ENCODE assay signal across 8 mouse cellular contexts in genomic region chr12:35046310-35046998, GRCm38 (mm10). TPM values are rescaled to one million over a fixed set of nuclear protein-coding genes. Genes with fewer than 3 reads are reported as not detected.
DNase-seq lines count a peak whose midpoint lies in the region; ATAC-seq and TF ChIP-seq lines count a peak whose summit lies in the region.

No protein-coding gene starts in this region.

- peak overlapping the region; percentile 85 for H3K4me2 ChIP-seq in heart, embryonic 13.5 days
- peak overlapping the region; percentile 32; the same call in 1 of the 2 replicates for H3K4me2 ChIP-seq in CH12.LX (ENCODE audit: insufficient read depth, low read depth, poor library complexity, severe bottlenecking)
- H3K4me2 ChIP-seq in embryonic facial prominence, embryonic 11.5 days (ENCODE audit: low read depth, low read length), result peak overlapping the region; percentile 80
- peak overlapping the region; percentile 76 for H3K4me2 ChIP-seq in intestine, postnatal 0 days (replicated peaks; ENCODE audit: low read depth)
- H3K4me2 ChIP-seq in midbrain, postnatal 0 days (ENCODE audit: low read depth, low read length, poor library complexity, severe bottlenecking), result peak overlapping the region; percentile 60

- no peaks in the 10 kb centered on the region for H3K9me3 ChIP-seq in heart, embryonic 13.5 days
- no peaks in the 10 kb centered on the region for H3K9me3 ChIP-seq in CH12.LX (replicated peaks; ENCODE audit: low read length)
- no peaks in the 10 kb centered on the region for H3K9me3 ChIP-seq in embryonic facial prominence, embryonic 11.5 days (replicated peaks; ENCODE audit: control insufficient read depth, low read length)
- no peaks in the 10 kb centered on the region for H3K9me3 ChIP-seq in intestine, postnatal 0 days (ENCODE audit: control insufficient read depth)
- H3K9me3 ChIP-seq in midbrain, postnatal 0 days (ENCODE audit: low read length), result no peaks in the 10 kb centered on the region

- peak overlapping the region; percentile 98 for H3K9ac ChIP-seq in heart, embryonic 13.5 days
- H3K9ac ChIP-seq in CH12.LX (ENCODE audit: insufficient read depth, low read depth), result peak overlapping the region; percentile 85
- peak overlapping the region; percentile 88 for H3K9ac ChIP-seq in embryonic facial prominence, embryonic 11.5 days (replicated peaks; ENCODE audit: low read length)
- H3K9ac ChIP-seq in intestine, postnatal 0 days (ENCODE audit: low read depth, low read length), result peak overlapping the region; percentile 85
- H3K9ac ChIP-seq in midbrain, postnatal 0 days (replicated peaks; ENCODE audit: low read length, poor library complexity, severe bottlenecking), result peak overlapping the region; percentile 88

- H3K27me3 ChIP-seq in heart, embryonic 13.5 days (replicated peaks), result no peaks in the 10 kb centered on the region
- H3K27me3 ChIP-seq in CH12.LX (replicated peaks), result no peaks in the 10 kb centered on the region
- no peaks in the 10 kb centered on the region for H3K27me3 ChIP-seq in embryonic facial prominence, embryonic 11.5 days (ENCODE audit: control insufficient read depth, insufficient read depth, low read length)
- no peaks in the 10 kb centered on the region for H3K27me3 ChIP-seq in intestine, postnatal 0 days (replicated peaks; ENCODE audit: control insufficient read depth, insufficient read depth, low read length)
- no peaks in the 10 kb centered on the region for H3K27me3 ChIP-seq in midbrain, postnatal 0 days (ENCODE audit: insufficient read depth, low read length)

- no peak for TF ChIP-seq EP300 in CH12.LX (IDR thresholded peaks at IDR 0.05; ENCODE audit: low read length)

- WGBS in heart, embryonic 13.5 days, result under 1% methylated on average over 36 of the region's 36 CpGs
- WGBS in embryonic facial prominence, embryonic 11.5 days, result under 1% methylated on average over 35 of the region's 36 CpGs
- WGBS in intestine, postnatal 0 days, result under 1% methylated on average over 36 of the region's 36 CpGs
- under 1% methylated on average over 36 of the region's 36 CpGs for WGBS in midbrain, postnatal 0 days

- dilution Hi-C loops in CH12.LX (cut with MboI; ENCODE audit: extremely low pct_ligation_motif_present, extremely low pct_unique_long_range_greater_than_20kb, low sequenced_read_pairs), result no loop called here

- H3K27ac ChIP-seq in heart, embryonic 13.5 days (replicated peaks), result peak overlapping the region; percentile 97
- H3K27ac ChIP-seq in CH12.LX (ENCODE audit: insufficient read depth, low read depth), result peak overlapping the region; percentile 53
- peak overlapping the region; percentile 60 for H3K27ac ChIP-seq in embryonic facial prominence, embryonic 11.5 days (replicated peaks; ENCODE audit: low read depth, low read length)
- H3K27ac ChIP-seq in intestine, postnatal 0 days (ENCODE audit: low read depth, low read length), result peak overlapping the region; percentile 97
- peak overlapping the region; percentile 97 for H3K27ac ChIP-seq in midbrain, postnatal 0 days (ENCODE audit: low read depth, low read length)

- TF ChIP-seq RAD21 in CH12.LX (IDR thresholded peaks at IDR 0.05; ENCODE audit: low read depth, low read length), result no peak

- no peaks in the 10 kb centered on the region for H3K36me3 ChIP-seq in heart, embryonic 13.5 days
- no peaks in the 10 kb centered on the region for H3K36me3 ChIP-seq in CH12.LX (replicated peaks in 1 of 2; ENCODE audit: control insufficient read depth in 1 of 2, insufficient read depth in 1 of 2, low read length in 1 of 2)
- no peaks in the 10 kb centered on the region for H3K36me3 ChIP-seq in embryonic facial prominence, embryonic 11.5 days (replicated peaks; ENCODE audit: control insufficient read depth, insufficient read depth, low read depth, low read length)
- no peaks in the 10 kb centered on the region for H3K36me3 ChIP-seq in intestine, postnatal 0 days (ENCODE audit: control insufficient read depth, insufficient read depth)
- H3K36me3 ChIP-seq in midbrain, postnatal 0 days (ENCODE audit: insufficient read depth, low read length), result no peaks in the 10 kb centered on the region

- peak; percentile 47 for ATAC-seq in heart, embryonic 13.5 days (ENCODE audit: extremely low read depth, insufficient number of reproducible peaks, low FRiP score, low TSS enrichment)
- ATAC-seq in embryonic facial prominence, embryonic 11.5 days (replicated peaks; ENCODE audit: insufficient number of reproducible peaks, low FRiP score, low TSS enrichment, low read depth), result peak; percentile 82
- peak; percentile 68 for ATAC-seq in intestine, postnatal 0 days
- peak; percentile 71 for ATAC-seq in midbrain, postnatal 0 days (ENCODE audit: low FRiP score)

- no peak for DNase-seq in heart, adult 11 months
- DNase-seq in CH12.LX (ENCODE audit: extremely low read depth), result peak; percentile 72
- peak; percentile 69 for DNase-seq in embryonic facial prominence, embryonic 11.5 days (ENCODE audit: low spot score)
- peak; percentile 41 for DNase-seq in midbrain, postnatal 0 days (ENCODE audit: low spot score)
- DNase-seq in cerebellum, postnatal 25 days, result no peak
- no peak for DNase-seq in spleen, postnatal 10 days (ENCODE audit: low spot score in 2 of 2)

- H3K4me1 ChIP-seq in heart, embryonic 13.5 days, result peaks cover 41% of the 10 kb centered on the region
- peaks cover 7 to 28% of the 10 kb centered on the region in 2 experiments for H3K4me1 ChIP-seq in CH12.LX (ENCODE audit: control insufficient read depth in 1 of 2, insufficient read depth in 2 of 2)
- no peaks in the 10 kb centered on the region for H3K4me1 ChIP-seq in embryonic facial prominence, embryonic 11.5 days (ENCODE audit: control insufficient read depth, insufficient read depth, low read length)
- no peaks in the 10 kb centered on the region; the same call in none of the 2 replicates for H3K4me1 ChIP-seq in intestine, postnatal 0 days (replicated peaks; ENCODE audit: control insufficient read depth, insufficient read depth, low read length)
- 0 out of 2 replicates have a peak, but pooled peaks cover 2% of the 10 kb centered on the region for H3K4me1 ChIP-seq in midbrain, postnatal 0 days (ENCODE audit: insufficient read depth, low read length)

- no peak for TF ChIP-seq CTCF in CH12.LX (conservative IDR thresholded peaks at IDR 0.05 in 1 of 2, IDR thresholded peaks at IDR 0.05 in 1 of 2; ENCODE audit: low read depth in 2 of 2, low read length in 2 of 2)
- TF ChIP-seq CTCF in intestine, postnatal 0 days (IDR thresholded peaks at IDR 0.05; ENCODE audit: low read depth), result no peak
- TF ChIP-seq CTCF in midbrain, postnatal 0 days (IDR thresholded peaks at IDR 0.05), result no peak

- TF ChIP-seq POLR2A in CH12.LX (IDR thresholded peaks at IDR 0.05; ENCODE audit: low read depth, low read length), result no peak

- H3K4me3 ChIP-seq in heart, embryonic 13.5 days, result peak overlapping the region; percentile 97
- H3K4me3 ChIP-seq in CH12.LX (replicated peaks in 1 of 3; ENCODE audit: low read depth in 2 of 3, low read length in 2 of 3, poor library complexity in 1 of 3), result peak overlapping the region; percentile 57 to 94 (median 91)
- H3K4me3 ChIP-seq in embryonic facial prominence, embryonic 11.5 days (ENCODE audit: low read depth, low read length), result peak overlapping the region; percentile 95
- peak overlapping the region; percentile 80 for H3K4me3 ChIP-seq in intestine, postnatal 0 days (ENCODE audit: low read depth, low read length)
- peak overlapping the region; percentile 96 for H3K4me3 ChIP-seq in midbrain, postnatal 0 days (ENCODE audit: low read depth, low read length)

- in situ Hi-C loops in CH12.LX (cut with MboI; ENCODE audit: low pct_ligation_motif_present, low pct_unique_long_range_greater_than_20kb, low sequenced_read_pairs), result no loop called here

- peaks cover 19% of the 10 kb centered on the region for H3K79me2 ChIP-seq in CH12.LX (replicated peaks; ENCODE audit: control insufficient read depth, extremely low read depth, insufficient read depth, poor library complexity, severe bottlenecking)

TF ChIP-seq in CH12.LX, 34 proteins besides CTCF, POLR2A, EP300 and RAD21:
- TF ChIP-seq SIN3A (IDR thresholded peaks at IDR 0.05; ENCODE audit: low read length) (0 out of 2 replicates have a peak, but pooled peaks have one; percentile 50), IRF4 (IDR thresholded peaks at IDR 0.05; ENCODE audit: low read depth, low read length) (peak; percentile 74), BHLHE40 (IDR thresholded peaks at IDR 0.05; ENCODE audit: low read depth, low read length) (0 out of 2 replicates have a peak, but pooled peaks have one; percentile 19), MEF2A (IDR thresholded peaks at IDR 0.05; ENCODE audit: borderline replicate concordance, low read depth, low read length) (no peak), CHD1 (IDR thresholded peaks at IDR 0.05; ENCODE audit: low read depth, low read length) (0 out of 2 replicates have a peak, but pooled peaks have one; percentile 16), SMC3 (IDR thresholded peaks at IDR 0.05; ENCODE audit: low read depth, low read length) (no peak), MAZ (IDR thresholded peaks at IDR 0.05; ENCODE audit: low read depth, low read length) (peak; percentile 63; the same call in 1 of the 2 replicates)
TF ChIP-seq in CH12.LX: peak in this region for 5.

RNA-seq across cellular contexts. Expression of gene Snx13, which starts 0.5 kb away (rescaled TPM):
- 24.5 and 28.7 TPM in 2 replicates for polyA plus RNA-seq in heart, embryonic 13.5 days (2015; fragmentation: Nextera tagmentation; extraction: Ambion mirVana)
- total RNA-seq in CH12.LX (2012; rRNA removed) (7.0 and 7.6 TPM in 2 replicates), CH12.LX (2014; rRNA removed) (11.2 and 12.2 TPM in 2 replicates)
- 11.4 and 13.5 TPM in 2 replicates for polyA plus RNA-seq in CH12.LX (2012; ENCODE audit: insufficient read length, low read depth)
- 27.0 and 28.2 TPM in 2 replicates for polyA plus RNA-seq in embryonic facial prominence, embryonic 11.5 days (2014; fragmentation: Nextera tagmentation; extraction: Ambion mirVana)
- 21.6 and 26.1 TPM in 2 replicates for polyA plus RNA-seq in intestine, postnatal 0 days (2015; fragmentation: Nextera tagmentation; extraction: Ambion mirVana)
- 22.0 and 27.3 TPM in 2 replicates for total RNA-seq in midbrain, postnatal 0 days (2014; rRNA removed)
- polyA plus RNA-seq in midbrain, postnatal 0 days (2015; fragmentation: Nextera tagmentation; extraction: Ambion mirVana), result 21.4 and 22.3 TPM in 2 replicates

Comparison
In these comparisons a context has a peak if more than half of its experiments do, and no peak if none do; other contexts are left out.
1. H3K4me2 ChIP-seq: peak in every context shown above with its lines; median percentile 85 in heart, embryonic 13.5 days; 80 in embryonic facial prominence, embryonic 11.5 days; 76 in intestine, postnatal 0 days; 60 in midbrain, postnatal 0 days; 32 in CH12.LX.
2. DNase-seq: peak in CH12.LX (single experiment), embryonic facial prominence, embryonic 11.5 days (single experiment) and midbrain, postnatal 0 days (single experiment); none in heart, adult 11 months (single experiment), cerebellum, postnatal 25 days (0 of 2) and spleen, postnatal 10 days (0 of 2).
3. Peak in every context shown above with its lines, with median percentiles within 50 percentile points of each other: ATAC-seq, H3K27ac ChIP-seq, H3K4me3 ChIP-seq and H3K9ac ChIP-seq.